Mouse (Mus musculus): Measurements from ENCODE around the gene Tle4.
"Not testable (repeated sequence)": the region's sequence is repeated elsewhere in the genome, so short reads cannot be mapped to it uniquely, and the experiment has no call there.

Tle4 gene

DNA sequence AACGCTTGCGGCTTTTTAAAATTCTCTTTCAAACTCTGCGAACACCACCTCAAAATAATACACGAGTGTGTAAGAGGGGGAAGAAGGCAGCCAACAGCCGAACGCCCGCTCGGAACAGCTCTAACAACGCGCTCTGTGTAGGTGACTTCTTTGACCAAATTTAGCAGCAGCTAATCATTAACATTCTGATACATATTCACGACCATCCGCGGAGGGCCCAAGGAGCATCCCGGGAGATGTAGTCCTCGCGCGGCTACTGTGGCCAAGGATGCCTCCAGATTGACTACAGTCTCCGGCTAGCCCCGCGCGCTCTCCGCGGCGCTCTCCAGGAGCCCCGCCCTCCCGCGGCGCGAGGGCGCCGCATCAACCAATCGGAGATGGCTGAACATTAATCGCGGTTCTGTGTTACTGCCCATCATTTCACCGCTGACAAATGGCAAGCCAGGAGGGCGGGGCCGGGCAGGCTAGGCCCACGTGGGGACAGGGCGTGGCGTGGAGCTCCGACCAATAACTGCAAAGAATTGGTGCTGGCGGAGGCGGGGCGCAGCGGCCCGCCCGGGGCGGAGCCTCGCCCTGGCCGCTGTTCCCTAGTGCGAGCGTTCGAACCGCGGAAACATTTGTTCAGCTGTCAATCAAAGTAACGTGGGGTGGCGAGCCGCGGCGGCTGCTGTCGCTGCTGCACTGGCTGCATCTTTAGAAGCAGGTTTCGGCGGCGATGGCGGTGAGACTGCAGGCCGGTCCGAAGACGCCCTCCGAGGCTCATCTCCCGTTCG lies at the start of gene Tle4:
Gene Tle4, minus strand, starts transcription at position 135 of the 773 bp plus-strand sequence.
- DNase-seq (ENCODE audit: low spot score): peak; percentile 100

GRCm38 (mm10) chr19:14645666-14646065 lies 47.8 kb upstream of the Tle4 start:
- DNase-seq (ENCODE audit: low spot score): no peak

DNA sequence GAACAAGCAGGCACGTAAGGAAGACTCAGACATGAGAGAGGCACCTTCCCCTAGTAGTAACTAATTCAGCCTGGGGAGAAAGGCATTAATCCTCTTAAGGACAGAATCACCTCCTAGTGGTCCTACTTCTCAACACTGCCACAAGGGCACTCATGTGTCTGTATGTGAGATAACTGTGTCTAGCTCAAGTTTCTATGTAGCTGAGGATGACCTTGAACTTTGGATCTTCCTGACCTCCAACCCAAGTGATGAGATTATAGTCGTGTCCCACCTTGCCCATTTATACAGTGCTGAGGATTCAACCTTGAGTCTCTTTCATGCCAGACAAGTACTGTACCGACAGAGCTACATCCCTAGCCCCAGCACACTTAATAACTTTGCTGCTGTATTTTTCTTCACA lies 46.9 kb upstream of the Tle4 start:
- DNase-seq (ENCODE audit: low spot score): no peak

- DNase-seq (ENCODE audit: low spot score): not testable (repeated sequence)
These were observed 45.2 kb upstream of the Tle4 start for GRCm38 (mm10) chr19:14643091-14643490.

GRCm38 (mm10) chr19:14642663-14643062 lies 44.8 kb upstream of the Tle4 start:
- no peak for DNase-seq (ENCODE audit: low spot score)

DNA sequence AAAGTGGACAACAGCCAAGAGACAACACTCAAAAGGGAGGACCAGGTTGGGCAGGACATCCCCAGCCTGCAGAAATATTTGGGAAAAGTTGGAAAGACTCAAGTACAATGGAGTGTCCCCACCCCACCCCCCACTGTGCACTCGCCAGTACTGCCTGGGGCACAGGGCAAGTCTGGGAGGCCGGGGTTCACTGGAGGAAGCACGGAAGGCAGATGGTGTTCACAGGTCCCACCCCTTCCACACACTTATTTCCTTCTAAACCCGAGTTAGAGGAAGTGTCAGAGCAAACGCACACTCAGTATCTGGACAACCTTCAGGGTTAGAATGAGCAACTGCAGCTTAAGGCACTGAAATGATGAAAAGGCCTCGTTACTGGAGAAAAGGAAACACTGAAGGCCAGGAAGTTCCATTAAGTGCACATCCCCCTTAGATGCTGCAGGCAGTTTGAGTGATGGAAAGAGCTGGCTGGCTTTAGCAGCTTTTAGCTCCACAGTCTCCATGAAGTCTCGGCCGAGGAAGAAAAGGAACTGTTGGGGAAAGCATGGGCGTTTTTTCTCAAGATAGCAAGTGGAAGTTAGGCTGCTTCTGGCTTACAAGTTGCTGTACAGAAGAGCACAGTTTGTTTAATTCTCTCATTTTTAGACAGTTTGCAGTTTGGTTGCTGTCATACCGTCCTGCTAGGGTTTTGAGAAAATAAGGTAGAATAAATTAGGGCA lies 37.5 kb upstream of the Tle4 start:
- no peak for DNase-seq (ENCODE audit: low spot score)

GRCm38 (mm10) chr19:14623355-14623754 lies 25.5 kb upstream of the Tle4 start:
- DNase-seq (ENCODE audit: low spot score): no peak

DNA sequence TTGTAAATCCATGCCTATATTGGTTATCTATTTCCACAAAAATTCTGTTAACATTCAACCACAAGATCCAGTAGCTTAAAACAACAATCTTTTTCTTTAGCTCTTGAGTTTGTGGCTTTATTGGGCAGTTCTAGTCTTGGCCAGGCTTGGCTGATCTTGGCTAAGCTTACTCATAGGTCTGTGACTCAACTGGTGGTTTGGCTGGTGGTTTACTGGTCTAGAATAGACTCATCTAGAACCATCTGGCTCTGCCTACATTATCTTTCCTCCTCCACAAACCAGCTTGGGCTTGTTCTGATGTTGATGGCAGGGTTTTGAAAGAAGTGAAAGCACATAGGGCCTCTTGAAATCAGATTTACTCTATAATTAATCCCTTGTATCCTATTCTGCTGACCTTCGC lies 22.7 kb upstream of the Tle4 start:
- DNase-seq (ENCODE audit: low spot score): no peak

- DNase-seq (ENCODE audit: low spot score): no peak
These were observed 22.0 kb upstream of the Tle4 start for GRCm38 (mm10) chr19:14619814-14620213.

- no peak for DNase-seq (ENCODE audit: low spot score)
These were observed 17.0 kb upstream of the Tle4 start for GRCm38 (mm10) chr19:14614816-14615215.

DNA sequence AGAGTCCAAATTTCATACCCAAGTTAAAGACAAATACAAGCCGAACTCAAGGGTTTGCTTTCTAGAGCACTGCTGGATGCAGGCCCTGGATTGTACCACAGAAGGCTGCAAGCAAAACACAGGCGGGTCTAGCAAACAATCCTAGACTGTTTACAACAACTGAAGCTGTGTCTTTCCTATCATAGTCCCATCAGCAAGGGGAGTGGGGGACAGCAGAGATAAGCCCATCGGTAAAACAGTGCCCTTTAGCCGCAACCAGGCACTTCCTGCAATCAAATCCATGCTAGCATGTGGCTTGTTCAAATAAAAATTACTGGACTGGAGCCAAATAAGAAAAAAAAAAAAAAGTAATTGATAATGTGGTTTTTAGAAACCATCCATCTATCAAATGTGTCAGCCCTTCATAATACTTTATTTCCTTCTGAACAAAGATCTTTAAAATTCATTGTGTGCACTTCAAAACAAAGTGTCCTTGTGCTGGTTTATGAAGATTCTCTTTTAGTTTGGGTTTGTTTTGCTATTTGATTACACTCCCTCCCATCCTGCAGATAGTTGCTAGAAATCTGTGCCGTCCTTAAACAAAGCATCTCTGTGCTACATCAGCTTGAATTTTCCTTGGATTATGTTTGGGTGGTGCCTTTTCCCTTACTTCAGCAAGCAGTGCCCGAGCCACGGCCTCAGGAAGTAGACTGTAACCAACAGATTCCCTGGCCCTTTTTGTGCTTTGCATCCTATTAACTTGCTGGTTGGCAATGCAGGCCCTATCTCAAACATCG lies 12.9 kb upstream of the Tle4 start:
- DNase-seq (ENCODE audit: low spot score): peak; percentile 7

GRCm38 (mm10) chr19:14600841-14601240 lies 3.0 kb upstream of the Tle4 start:
- DNase-seq (ENCODE audit: low spot score): peak; percentile 67

GRCm38 (mm10) chr19:14600354-14600753 lies 2.5 kb upstream of the Tle4 start:
- DNase-seq (ENCODE audit: low spot score): no peak

- peak; percentile 15 for DNase-seq (ENCODE audit: low spot score)
These were observed 2.0 kb upstream of the Tle4 start for GRCm38 (mm10) chr19:14599851-14600251.

DNA sequence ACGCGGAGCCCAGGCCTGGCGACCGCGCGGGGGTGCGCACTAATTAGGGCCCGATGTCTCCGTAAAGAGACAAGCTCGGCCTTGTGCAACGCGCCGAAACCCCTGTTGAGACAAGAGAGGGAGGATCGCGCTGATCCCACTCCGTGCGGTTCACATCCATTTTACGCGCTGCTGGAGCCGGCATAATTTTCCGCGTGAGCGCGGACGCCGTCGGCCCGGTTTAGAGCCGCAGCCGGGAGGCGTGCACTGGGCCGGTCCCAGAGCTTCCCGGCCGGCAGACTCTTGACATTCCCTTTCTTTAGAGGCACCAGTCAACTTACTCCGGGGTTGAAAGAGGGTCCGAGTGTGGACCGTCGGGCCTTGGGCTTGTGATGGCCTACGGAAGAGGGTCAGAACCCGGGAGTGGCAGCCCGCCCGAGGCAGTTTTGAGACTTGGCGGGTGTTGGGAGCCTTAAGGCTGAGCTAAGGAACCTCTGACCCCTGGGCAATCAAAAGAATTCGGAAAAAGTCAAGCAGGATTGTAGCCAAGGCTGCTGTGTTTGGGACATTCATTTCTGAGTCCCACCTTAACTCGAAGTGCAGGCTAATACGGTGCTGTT lies 938 bp upstream of the Tle4 start:
- no peak for DNase-seq (ENCODE audit: low spot score)

- peak; percentile 48 for DNase-seq (ENCODE audit: low spot score)
These were observed 622 bp downstream of the Tle4 start for GRCm38 (mm10) chr19:14596941-14597916.

- peak; percentile 14 for DNase-seq (ENCODE audit: low spot score)
These were observed 1.4 kb downstream of the Tle4 start for GRCm38 (mm10) chr19:14596358-14596940.

- no peak for DNase-seq (ENCODE audit: low spot score)
These were observed 2.4 kb downstream of the Tle4 start for GRCm38 (mm10) chr19:14595390-14595997.

DNA sequence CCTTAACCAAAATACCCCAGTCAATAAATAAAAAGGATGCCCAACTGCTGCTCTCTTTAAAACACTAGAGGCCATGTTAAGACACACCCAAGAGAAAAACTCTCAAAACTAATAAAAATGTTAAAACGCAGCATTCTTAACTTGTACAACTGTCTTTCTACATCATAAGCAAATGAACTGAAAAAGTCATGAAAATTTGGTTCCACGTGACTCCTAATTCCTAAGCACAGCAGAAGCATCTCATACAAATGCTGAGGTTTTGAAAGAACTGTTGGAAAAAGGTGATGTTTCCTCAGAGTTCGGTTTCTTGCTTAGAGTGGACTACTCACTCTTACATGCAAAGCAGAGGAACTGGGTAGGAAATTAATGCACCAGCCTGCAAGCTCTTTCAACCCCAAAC lies 3.3 kb downstream of the Tle4 start:
- DNase-seq (ENCODE audit: low spot score): no peak

DNA sequence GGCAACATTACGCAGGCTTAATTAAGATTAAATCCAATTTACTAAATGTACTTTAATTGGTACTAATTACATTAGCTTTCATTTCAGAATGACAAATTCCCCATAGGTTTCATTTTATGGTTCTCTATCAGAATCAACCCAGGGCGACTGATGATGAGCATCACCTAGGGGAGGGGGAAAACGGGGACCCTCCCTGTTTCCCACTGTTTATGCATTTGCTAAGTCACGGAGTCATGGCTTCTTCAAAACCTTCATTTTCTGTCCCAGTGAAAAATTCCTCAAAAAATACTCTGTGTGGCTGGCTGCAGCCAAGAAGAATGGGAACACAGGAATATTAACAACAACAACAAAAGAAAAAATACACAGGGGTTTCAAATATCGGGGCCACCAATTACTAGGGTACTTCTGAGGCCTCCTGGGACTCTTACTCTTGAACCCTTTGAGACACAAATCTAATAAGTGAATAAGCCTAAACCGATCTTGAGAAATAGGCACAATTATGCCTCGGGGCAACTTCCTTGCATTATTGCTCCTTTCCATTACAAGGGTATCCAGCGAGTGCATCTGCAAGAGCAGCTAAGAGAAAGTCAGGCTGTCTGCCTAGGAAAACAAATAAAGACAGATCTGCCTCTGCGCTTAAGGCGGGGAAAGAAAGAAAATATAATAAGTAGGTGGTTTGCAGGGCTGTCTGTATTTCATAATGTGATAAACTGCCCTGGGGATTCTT lies 5.9 kb downstream of the Tle4 start:
- DNase-seq (ENCODE audit: low spot score): no peak
